Mouse (Mus musculus) brain, embryonic 14.5 days (tissue): ENCODE measurements around the gene Ubr4.

Source experiments
- CTCF ChIP-seq: fragments of 200-500 bp; IDR thresholded peaks from 2 replicates; pipeline ENCODE4 v1.5.1; 2012; ENCODE audit warnings: inconsistent platforms, mild to moderate bottlenecking, moderate library complexity, borderline replicate concordance; ENCODE audit not compliant: insufficient read depth, insufficient read length; ENCODE audit errors: extremely low read depth
- POLR2A ChIP-seq: fragments of 200-500 bp; IDR thresholded peaks from 2 replicates; pipeline ENCODE4 v1.6.1; 2012; ENCODE audit warnings: mild to moderate bottlenecking, inconsistent platforms, borderline replicate concordance; ENCODE audit not compliant: poor library complexity, insufficient read depth, insufficient read length, severe bottlenecking; ENCODE audit errors: extremely low read depth

GRCm38 (mm10) chr4:139535719-139536118 lies 183.3 kb downstream of the Ubr4 start:
- no peak for TF ChIP-seq CTCF
- no peak for TF ChIP-seq POLR2A
